Mouse (Mus musculus) lung, adult 2 months (tissue): Measurements from ENCODE around the gene Mgrn1. TPM values are rescaled to one million over a fixed set of nuclear protein-coding genes. Genes with fewer than 3 reads are reported as not detected.
A peak's percentile ranks its signal among the peaks of the same experiment; 100 is the strongest.

ENCODE experiments used
- DNase-seq: peaks from one replicate; pipeline ENCODE4 v3.0.0; 2022
- H3K4me1 ChIP-seq: fragments of 200-500 bp; 2 replicates; pipeline ENCODE4 v1.6.1; 2011; ENCODE audit warnings: low read length; ENCODE audit not compliant: control insufficient read depth, insufficient read depth
- H3K4me3 ChIP-seq: fragments of 200-500 bp; replicated peaks from 2 replicates; pipeline ENCODE3; 2011; ENCODE audit warnings: low read depth, mild to moderate bottlenecking, control low read depth, low read length; ENCODE audit errors: extremely low read depth
- CTCF ChIP-seq: fragments of 200-500 bp; IDR thresholded peaks from 2 replicates; pipeline ENCODE4 v1.5.1; 2011; ENCODE audit warnings: mild to moderate bottlenecking, low read length, control low read depth; ENCODE audit not compliant: insufficient read depth
- POLR2A ChIP-seq: fragments of 200-500 bp; IDR thresholded peaks from 2 replicates; pipeline ENCODE4 v1.6.1; 2011; ENCODE audit warnings: low read depth, mild to moderate bottlenecking, control low read depth, low read length, borderline replicate concordance; ENCODE audit errors: extremely low read depth
- WGBS: fragments of 180-500 bp; shearing (Covaris S2); methylation state at CpG from one replicate; pipeline ENCODE4 v1.1.7; 2018; 5-methylcytosine and 5-hydroxymethylcytosine counted together
- polyA plus RNA-seq: library from polyadenylated mRNA; depleted of rRNA; stranded (reverse); fragments of >200 nt; gene quantifications from 2 replicates; pipeline ENCODE4 v1.2.3, GENCODE M21; 2012

Gene Mgrn1
- polyA plus RNA-seq, 1 experiment = 140 TPM

- no peak for DNase-seq
- TF ChIP-seq CTCF = no peak
- no peak for TF ChIP-seq POLR2A
- WGBS = 68% methylated on average over 3 of the region's 3 CpGs
- Histone ChIP-seq H3K4me3 (no peak overlapping the region), H3K4me1 (peaks cover 2% of the 10 kb centered on the region; the same call in 1 of the 2 replicates)
Measured at GRCm38 (mm10) chr16:4932429-4932828, 46.4 kb downstream of the Mgrn1 start.

GRCm38 (mm10) chr16:4935430-4935829 is 49.4 kb downstream of the Mgrn1 start:
- H3K4me3 ChIP-seq = no peak overlapping the region
- 96% methylated on average over 31 of the region's 31 CpGs for WGBS
- DNase-seq = no peak
- TF ChIP-seq CTCF = no peak
- TF ChIP-seq POLR2A = no peak
- peaks cover 4% of the 10 kb centered on the region; the same call in 1 of the 2 replicates for H3K4me1 ChIP-seq

DNA sequence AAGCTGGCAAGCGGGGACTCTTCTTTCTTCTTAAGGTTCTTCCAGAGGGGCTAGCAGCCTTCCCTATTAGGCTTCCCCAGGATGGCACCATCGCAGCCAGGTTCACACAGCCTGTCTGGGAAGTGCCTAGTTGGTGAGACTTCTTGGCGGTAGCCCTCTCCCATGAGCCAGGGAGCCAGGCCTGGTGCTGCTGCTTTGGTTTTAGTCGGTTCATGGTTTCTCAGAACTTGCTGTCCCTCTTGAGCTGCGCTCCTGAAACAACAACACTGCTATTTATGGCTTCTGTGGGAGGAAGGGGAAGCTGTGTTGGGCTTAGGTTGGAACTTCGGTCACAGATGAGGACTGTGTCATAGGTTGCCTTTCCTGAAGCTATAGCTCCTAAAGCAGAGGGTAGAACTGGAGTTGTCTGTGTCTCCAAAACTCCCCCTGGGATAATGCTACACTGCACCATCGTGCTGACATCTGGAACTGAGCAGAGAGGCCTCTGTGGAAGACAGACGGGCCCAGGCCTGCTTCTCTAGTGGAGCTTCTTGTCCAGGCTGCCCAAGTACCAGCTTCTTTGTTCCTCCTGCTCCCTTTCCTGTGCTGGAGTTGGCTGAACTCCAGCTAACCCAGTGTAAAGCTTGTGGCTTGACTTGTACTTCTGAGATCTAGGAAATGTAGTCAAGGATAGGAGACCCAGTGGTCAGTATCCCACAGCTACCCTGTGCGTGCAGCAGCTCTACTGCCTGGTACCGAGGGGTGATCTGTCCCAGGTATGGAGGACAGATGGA is 50.1 kb downstream of the Mgrn1 start:
- Histone ChIP-seq H3K4me1 (peaks cover 4% of the 10 kb centered on the region; the same call in 1 of the 2 replicates), H3K4me3 (no peak overlapping the region)
- no peak for DNase-seq
- WGBS = 59% methylated on average over 10 of the region's 10 CpGs
- TF ChIP-seq CTCF (no peak), POLR2A (no peak)

GRCm38 (mm10) chr16:4937351-4938190 is 51.5 kb downstream of the Mgrn1 start:
- WGBS = 90% methylated on average over 8 of the region's 8 CpGs
- Histone ChIP-seq H3K4me3 (no peak overlapping the region), H3K4me1 (peaks cover 4% of the 10 kb centered on the region; the same call in 1 of the 2 replicates)
- DNase-seq = no peak
- TF ChIP-seq POLR2A = no peak
- TF ChIP-seq CTCF = no peak

GRCm38 (mm10) chr16:4938461-4938860 is 52.4 kb downstream of the Mgrn1 start, which contains the start of gene Nudt16l1:
Nudt16l1 (plus strand) TSS chr16:4938761.
- WGBS = 2% methylated on average over 2 of the region's 2 CpGs
- Histone ChIP-seq H3K4me3 (peak within 1 kb of the TSS; percentile 92), H3K4me1 (peaks cover 4% of the 10 kb centered on the region; the same call in 1 of the 2 replicates)
- TF ChIP-seq POLR2A = no peak
- no peak for TF ChIP-seq CTCF
- no peak for DNase-seq

DNA sequence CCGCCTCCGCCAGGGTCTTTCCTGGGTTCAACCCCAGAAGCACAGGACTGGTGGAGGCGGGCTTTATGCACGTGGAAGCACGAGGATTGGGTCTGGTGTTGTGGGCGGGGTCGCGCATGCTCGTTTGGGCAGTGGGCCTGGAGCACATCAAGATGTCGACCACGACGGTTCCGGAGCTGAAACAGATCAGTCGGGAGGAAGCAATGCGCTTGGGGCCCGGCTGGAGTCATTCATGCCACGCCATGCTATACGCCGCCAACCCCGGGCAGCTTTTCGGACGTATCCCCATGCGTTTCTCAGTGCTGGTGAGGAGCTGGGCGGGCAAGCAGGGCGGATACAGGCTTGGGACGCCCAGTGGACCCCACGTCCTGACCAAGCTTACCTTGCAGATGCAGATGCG is 52.9 kb downstream of the Mgrn1 start:
- WGBS = under 1% methylated on average over 28 of the region's 28 CpGs
- Histone ChIP-seq H3K4me3 (peak overlapping the region; percentile 92), H3K4me1 (peaks cover 4% of the 10 kb centered on the region; the same call in 1 of the 2 replicates)
- TF ChIP-seq POLR2A = peak; percentile 94; the same call in 1 of the 2 replicates
- no peak for TF ChIP-seq CTCF
- DNase-seq = peak; percentile 94

DNA sequence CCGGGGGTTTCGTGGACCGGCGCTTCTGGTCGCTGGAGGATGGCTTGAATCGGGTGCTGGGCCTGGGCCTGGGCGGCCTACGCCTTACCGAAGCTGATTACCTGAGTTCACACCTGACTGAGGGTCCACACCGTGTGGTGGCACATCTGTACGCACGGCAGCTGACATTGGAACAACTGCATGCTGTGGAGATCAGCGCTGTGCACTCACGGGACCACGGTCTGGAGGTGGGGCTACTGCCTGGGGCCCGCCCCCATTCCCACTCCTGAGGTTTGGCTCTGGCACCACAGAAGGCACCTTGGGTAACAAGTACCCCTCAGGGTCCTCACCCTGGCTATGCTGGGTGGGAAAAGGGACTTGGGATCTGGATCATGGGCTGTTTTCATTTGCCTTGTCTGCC is 53.4 kb downstream of the Mgrn1 start:
- 2% methylated on average over 16 of the region's 16 CpGs for WGBS
- peak; percentile 55 for DNase-seq

GRCm38 (mm10) chr16:4940311-4940850 is 54.3 kb downstream of the Mgrn1 start:
- peaks cover 4% of the 10 kb centered on the region; the same call in 1 of the 2 replicates for H3K4me1 ChIP-seq
- H3K4me3 ChIP-seq = no peak overlapping the region
- DNase-seq = no peak
- 71% methylated on average over 10 of the region's 10 CpGs for WGBS
- no peak for TF ChIP-seq CTCF
- no peak for TF ChIP-seq POLR2A

More for the DNA sequence above, 53.4 kb downstream of the Mgrn1 start:
- Histone ChIP-seq H3K4me3 (peak overlapping the region; percentile 92), H3K4me1 (peaks cover 4% of the 10 kb centered on the region; the same call in 1 of the 2 replicates)
- TF ChIP-seq CTCF (no peak), POLR2A (peak; percentile 49; the same call in 1 of the 2 replicates)

DNA sequence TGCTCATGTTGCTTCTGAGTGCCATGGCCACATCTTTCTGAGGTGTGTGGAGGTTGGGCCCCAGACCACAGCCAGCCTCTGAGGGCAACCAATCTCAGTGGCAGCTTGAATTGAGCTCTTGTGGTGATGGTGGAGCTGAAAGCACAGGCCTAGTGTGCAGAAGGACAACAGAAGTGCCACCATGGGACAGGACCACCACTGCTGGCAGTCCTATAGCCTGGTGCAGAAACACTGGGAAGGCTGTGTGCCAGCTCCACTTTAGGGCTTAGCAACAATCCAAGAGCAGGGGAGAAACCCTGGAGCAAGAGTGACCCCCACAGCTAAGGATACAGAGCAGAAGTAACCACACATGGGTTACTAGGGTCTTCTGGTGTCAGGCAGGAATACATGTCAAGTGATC is 55.0 kb downstream of the Mgrn1 start:
- 0 out of 2 replicates have a peak, but pooled peaks cover 2% of the 10 kb centered on the region for H3K4me1 ChIP-seq
- TF ChIP-seq POLR2A (no peak), CTCF (no peak)
- no peak overlapping the region for H3K4me3 ChIP-seq
- DNase-seq = no peak

DNA sequence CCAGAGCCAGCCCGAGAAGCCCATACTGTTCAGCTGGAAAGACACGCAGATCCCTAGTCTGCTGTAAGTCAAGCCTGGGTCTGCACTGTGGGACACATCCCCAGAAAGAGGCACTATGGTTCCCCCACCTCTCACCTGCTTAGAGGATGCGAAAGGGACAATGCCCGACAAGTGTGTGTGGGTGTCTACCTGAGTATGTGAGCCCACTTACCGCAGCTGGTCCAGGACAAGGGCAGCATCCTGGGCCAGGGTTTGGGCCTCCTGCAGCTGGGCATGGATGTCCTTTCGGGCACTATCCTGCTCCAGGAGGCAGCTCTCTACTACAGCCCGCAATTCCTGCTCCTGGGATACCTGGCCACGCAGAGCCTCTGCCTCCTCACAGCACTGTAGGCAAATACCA is 56.8 kb downstream of the Mgrn1 start:
- 94% methylated on average over 8 of the region's 8 CpGs for WGBS
- no peak for TF ChIP-seq CTCF
- TF ChIP-seq POLR2A = no peak
- 0 out of 2 replicates have a peak, but pooled peaks cover 2% of the 10 kb centered on the region for H3K4me1 ChIP-seq
- DNase-seq = no peak
- H3K4me3 ChIP-seq = no peak overlapping the region
